Mouse (Mus musculus): ENCODE measurements around the gene Lypd5.

Gene Lypd5

DNA sequence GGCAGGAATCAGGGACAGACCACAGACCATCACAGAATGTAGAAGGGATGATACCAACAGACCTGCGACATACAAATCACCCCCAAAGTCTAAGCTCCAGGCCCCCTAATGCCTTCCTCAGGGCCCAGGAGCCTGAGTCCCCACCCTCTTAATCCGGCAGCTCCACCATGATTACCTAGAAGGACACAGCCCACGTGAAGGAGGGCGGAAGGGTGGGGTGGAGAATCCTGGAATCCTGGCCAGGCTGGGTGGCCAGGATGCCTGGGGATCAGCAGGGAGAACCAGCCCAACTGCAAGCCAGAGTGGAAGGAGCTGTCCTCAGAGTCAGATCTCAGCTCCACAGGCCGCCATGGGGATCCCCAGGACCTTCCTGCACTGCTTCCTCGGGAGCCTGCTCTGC is at the start of gene Lypd5:
Gene Lypd5, plus strand, starts transcription at position 301 of the 400 bp plus-strand sequence.
- no peak for DNase-seq (ENCODE audit: low spot score in 2 of 2)

- DNase-seq (ENCODE audit: low spot score in 2 of 2) = no peak
Measured at GRCm38 (mm10) chr7:24299823-24300481, 49.0 kb upstream of the Lypd5 start.

GRCm38 (mm10) chr7:24300771-24301282 is 48.2 kb upstream of the Lypd5 start, which contains the start of gene Zfp61:
TSS of gene Zfp61 (minus strand) at chr7:24301232.
- peak in 1 of 2 experiments; percentile 35 for DNase-seq (ENCODE audit: low spot score in 2 of 2)

- no peak for DNase-seq (ENCODE audit: low spot score in 2 of 2)
Measured at GRCm38 (mm10) chr7:24315726-24316566, 33.0 kb upstream of the Lypd5 start.

DNA sequence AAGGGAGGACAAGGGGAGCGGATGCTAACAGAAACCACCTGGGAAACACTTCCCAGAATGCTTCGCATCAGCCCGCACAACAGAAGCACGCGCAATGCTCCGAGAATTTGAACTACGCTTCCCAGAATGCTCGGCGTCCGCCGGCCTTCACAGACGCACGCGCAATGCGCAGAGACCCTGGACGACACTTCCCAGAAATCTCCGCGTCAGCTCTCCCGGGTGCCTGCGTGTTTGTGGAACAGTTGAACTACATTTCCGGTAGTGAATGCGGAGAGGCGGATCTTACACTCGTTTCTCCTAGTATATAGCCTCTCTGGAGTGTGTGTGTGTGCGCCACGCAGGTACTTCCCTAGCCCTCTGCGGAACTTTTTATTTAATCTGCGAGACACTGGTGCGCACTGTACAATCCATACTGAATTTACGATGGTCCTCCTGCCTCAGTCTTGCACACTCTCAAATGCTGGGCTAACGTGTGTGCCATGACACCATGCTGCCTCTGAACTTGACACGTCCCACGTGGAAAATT is 32.4 kb upstream of the Lypd5 start, which contains the start of gene Zfp94:
Gene Zfp94, minus strand, starts transcription at position 100 of the 526 bp plus-strand sequence.
- peak; percentile 88 to 93 for DNase-seq (ENCODE audit: low spot score in 2 of 2)

DNA sequence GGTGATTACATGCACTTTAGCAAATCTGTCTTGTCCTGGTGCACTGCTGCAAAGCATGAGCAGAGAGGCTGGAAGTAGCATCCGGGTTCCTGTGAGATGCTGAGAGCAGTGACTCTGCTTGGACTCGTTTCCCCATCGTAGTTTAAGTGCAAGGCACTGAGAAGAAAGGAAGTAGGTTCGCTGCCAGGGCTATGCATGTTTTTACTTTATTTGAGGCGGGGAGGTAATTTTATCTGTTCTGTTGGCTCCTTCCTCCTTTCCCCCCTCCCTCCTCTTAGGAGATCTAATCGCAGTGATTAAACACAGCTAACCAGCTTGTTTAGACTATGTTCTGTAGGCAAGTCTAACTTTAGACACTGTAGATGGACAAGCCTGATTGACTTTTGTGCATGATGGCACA is 30.1 kb upstream of the Lypd5 start:
- no peak for DNase-seq (ENCODE audit: low spot score in 2 of 2)

- DNase-seq (ENCODE audit: low spot score in 2 of 2) = no peak
Measured at GRCm38 (mm10) chr7:24322593-24322992, 26.4 kb upstream of the Lypd5 start.

DNA sequence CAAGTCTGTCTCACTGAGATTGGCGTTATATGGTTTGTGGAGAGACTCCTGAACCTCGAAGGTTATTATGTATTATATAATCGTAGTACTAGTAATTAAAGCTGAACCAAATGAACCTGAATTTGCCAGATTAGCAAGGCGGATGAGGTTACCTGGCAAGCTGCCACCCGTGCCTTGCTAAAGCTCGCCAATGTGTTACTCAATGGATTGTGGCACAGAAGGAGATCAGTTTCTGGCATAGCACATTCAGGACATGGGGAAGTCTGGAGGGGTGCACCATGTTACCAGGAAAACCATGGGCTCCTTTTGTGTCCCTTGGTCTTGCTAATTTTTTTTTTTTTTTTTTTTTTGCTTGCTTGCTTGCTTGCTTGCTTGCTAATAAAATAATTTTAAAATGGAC is 23.8 kb upstream of the Lypd5 start:
- no peak for DNase-seq (ENCODE audit: low spot score in 2 of 2)

- DNase-seq (ENCODE audit: low spot score in 2 of 2) = no peak
Measured at GRCm38 (mm10) chr7:24325675-24326128, 23.3 kb upstream of the Lypd5 start.

- DNase-seq (ENCODE audit: low spot score in 2 of 2) = no peak
Measured at GRCm38 (mm10) chr7:24326273-24327135, 22.5 kb upstream of the Lypd5 start.

- DNase-seq (ENCODE audit: low spot score in 2 of 2) = no peak
Measured at GRCm38 (mm10) chr7:24327281-24327975, 21.6 kb upstream of the Lypd5 start.

DNA sequence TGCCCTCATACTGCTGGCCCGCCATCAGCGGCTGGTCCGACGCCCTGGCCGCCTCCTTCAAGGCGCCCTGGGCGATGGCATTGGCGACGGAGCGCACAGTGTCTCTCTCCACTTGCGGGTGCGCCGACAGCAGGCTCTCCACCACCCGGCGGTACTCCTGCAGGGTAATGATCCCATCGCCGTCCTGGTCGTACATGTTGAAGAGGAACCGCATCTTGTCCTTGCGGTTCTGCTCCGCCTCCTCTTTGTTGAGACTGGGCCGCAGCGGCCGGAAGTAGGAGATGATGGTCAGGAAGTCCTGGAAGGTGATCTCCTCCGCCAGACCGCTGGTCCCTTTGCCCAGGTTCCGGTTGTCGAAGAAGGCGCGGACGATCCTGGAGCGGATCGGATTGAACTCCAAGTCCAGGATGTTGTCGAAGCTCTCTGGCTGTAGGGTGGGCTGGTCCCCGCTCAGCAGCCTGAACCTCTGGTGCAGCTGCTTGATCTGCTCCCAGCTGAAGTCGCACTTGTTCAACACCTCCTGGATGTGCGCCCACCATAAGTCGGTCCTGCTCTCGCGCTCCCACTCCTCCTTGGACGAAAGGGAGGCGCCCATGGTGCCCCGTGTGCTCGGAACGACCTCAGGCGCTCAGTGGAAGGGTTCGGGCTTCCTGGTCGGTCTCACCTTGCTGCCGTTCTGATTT is 15.6 kb upstream of the Lypd5 start, which contains the start of gene Tescl:
Gene Tescl, minus strand, starts transcription at position 633 of the 683 bp plus-strand sequence.
- no peak for DNase-seq (ENCODE audit: low spot score in 2 of 2)

DNA sequence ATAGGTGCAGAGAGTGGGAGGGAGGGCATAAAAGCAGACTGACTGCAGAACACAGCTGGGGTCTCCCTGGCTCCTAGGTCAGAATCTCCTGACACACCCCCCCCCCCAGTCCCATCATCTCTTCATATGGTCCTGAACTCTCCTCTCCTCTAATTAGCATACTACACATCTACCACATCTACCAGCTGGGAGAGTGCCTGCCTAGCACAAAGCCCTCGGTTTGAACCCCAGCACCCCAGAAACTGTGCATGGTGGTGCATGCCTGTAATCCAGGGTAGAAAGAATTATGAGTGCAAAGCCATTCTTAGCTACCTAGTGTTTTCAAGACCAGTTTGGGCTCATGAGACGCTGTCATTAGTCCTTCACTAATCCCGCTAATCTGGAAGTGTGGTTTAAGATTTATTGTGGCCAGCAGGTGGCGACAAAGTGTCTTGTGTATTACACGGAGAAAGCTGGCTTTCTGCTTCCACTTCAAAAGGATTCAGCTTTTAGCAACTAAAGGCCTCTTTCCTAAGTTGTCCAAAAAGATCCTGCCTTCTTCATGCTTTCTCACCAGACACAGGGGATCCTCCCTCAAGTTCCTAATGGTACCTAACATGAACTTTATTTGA is 13.2 kb upstream of the Lypd5 start:
- DNase-seq (ENCODE audit: low spot score in 2 of 2) = peak; percentile 71 to 88

GRCm38 (mm10) chr7:24338241-24338640 is 10.8 kb upstream of the Lypd5 start:
- DNase-seq (ENCODE audit: low spot score in 2 of 2) = no peak

DNA sequence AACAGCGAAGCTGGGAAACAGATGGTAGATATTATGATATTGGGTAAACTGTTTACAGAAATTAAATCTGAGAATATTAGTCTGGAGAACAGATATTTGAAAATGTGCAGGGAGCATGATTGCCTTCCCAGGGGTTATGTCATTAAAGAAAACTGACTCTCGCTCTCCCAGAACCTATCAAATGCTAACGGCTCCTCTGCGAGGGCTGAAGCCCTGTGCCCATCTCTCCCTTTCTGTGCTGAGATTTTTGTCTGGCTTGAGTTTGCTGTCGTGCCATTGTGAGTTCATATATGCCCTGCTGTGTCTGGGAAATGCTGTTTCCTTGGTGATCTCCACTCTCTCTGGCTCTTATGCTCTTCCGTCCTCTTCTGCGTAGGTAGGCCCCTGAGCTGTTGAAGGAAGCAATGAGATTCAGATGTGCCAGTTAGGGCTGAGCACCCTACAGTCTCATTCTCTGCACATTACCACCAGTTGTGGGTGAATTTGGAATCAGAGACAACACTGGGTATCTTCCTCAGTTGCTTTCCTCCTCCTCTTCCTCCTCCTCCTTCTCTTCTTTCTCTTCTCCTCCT is 5.2 kb upstream of the Lypd5 start:
- DNase-seq (ENCODE audit: low spot score in 2 of 2) = no peak

- no peak for DNase-seq (ENCODE audit: low spot score in 2 of 2)
Measured at GRCm38 (mm10) chr7:24346444-24346843, 2.6 kb upstream of the Lypd5 start.

DNA sequence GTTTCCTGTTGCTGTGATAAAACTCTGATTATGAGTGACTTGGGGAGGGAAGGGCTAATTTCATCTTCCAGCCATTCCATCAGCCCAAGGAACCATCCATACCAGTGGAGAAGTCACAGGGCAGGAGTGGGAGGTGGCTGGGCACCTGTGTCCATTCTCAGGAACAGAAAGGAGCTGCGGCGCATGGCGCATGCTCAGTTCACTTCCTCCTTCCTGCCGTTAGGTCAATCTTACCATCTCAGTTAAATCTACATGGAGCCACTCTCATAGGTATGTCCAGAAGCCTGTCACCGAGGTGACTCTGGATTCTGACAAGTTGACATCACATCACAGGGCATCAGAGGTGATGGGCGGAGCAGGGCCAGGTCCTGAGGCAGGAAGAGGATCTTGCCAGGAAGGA is 6.7 kb downstream of the Lypd5 start:
- no peak for DNase-seq (ENCODE audit: low spot score in 2 of 2)

DNA sequence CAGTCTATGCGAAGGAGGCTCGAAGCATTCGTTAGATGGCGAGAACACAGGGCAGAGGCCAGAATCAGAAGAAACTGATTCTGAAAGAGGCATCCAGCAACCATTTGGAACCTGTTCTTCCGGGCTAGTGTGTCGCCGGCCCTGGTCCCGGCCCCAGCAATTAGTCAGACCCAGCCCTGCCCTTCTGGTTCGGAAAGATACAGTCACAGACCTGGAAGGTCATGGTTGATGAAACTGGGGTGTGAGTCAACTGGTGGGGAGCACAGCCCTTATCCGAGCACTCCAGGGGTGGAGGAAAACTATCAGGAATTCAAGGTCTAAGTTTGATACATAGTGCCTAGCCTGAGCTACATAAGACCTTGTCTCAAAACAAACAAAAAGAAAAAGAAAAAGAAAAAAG is 7.1 kb downstream of the Lypd5 start:
- DNase-seq (ENCODE audit: low spot score in 2 of 2) = no peak

DNA sequence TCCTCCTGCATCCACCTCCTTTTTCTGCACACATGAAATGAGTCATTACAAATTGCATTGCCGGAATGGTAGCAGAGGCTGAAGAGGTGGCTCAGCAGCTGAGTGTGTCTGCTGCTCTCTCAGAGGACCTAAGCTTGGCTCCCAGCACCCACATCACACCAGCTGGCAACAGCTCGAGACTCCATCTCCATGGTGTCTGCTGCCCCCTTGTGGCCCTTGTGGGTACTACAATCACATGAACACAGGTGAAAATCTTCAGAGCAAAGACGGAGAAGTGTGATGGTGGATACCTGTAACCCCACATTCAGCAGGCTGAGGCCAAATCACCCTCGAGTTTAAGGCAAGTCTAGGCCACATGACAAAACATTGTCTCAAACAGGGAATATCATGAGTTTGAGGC is 8.9 kb downstream of the Lypd5 start:
- DNase-seq (ENCODE audit: low spot score in 2 of 2) = peak; percentile 42 to 78

All from spleen, postnatal 4 days (tissue).